Mouse (Mus musculus): ENCODE measurements around the gene Pnliprp1.

GRCm38 (mm10) chr19:58733216-58733615 is 4.5 kb downstream of the Pnliprp1 start:
- TF ChIP-seq CTCF (IDR thresholded peaks at IDR 0.05; ENCODE audit: low read depth) (no peak), EP300 (IDR thresholded peaks at IDR 0.05; ENCODE audit: low read depth) (no peak)

Data from liver, embryonic 14.5 days (tissue).